Mouse (Mus musculus) ovary, postnatal 36 days (tissue): ENCODE measurements at regions not wholly inside any gene's neighbourhood (a gene's known extent, or its start where the extent isn't known, plus 50 kb on each side); places are given as distances from the start of the nearest gene placed in this dataset.

Experiments used
- DNase-seq: peaks from one replicate; pipeline ENCODE4 v3.0.0; 2022; ENCODE audit warnings: low spot score, mixed read lengths

- no peak for DNase-seq
Observed at GRCm38 (mm10) chr17:51528161-51528560, 304.9 kb downstream of the Satb1 start.

GRCm38 (mm10) chr17:51526881-51527280 lies 306.2 kb downstream of the Satb1 start:
- DNase-seq = no peak

- DNase-seq = no peak
Observed at GRCm38 (mm10) chr17:51526464-51526863, 306.6 kb downstream of the Satb1 start.

- DNase-seq = no peak
Observed at GRCm38 (mm10) chr17:51526021-51526420, 307.1 kb downstream of the Satb1 start.

GRCm38 (mm10) chr17:51525219-51525618 lies 307.9 kb downstream of the Satb1 start:
- DNase-seq = no peak

- no peak for DNase-seq
Observed at GRCm38 (mm10) chr17:51511917-51512316, 321.2 kb downstream of the Satb1 start.

- no peak for DNase-seq
Observed at GRCm38 (mm10) chr17:51500751-51501150, 321.6 kb upstream of the Tbc1d5 start.

- no peak for DNase-seq
Observed at GRCm38 (mm10) chr17:51499541-51499940, 320.4 kb upstream of the Tbc1d5 start.

GRCm38 (mm10) chr17:51495038-51495437 lies 315.9 kb upstream of the Tbc1d5 start:
- DNase-seq = no peak

- no peak for DNase-seq
Observed at GRCm38 (mm10) chr17:51489386-51489785, 310.2 kb upstream of the Tbc1d5 start.

- DNase-seq = no peak
Observed at GRCm38 (mm10) chr17:51487918-51488445, 308.8 kb upstream of the Tbc1d5 start.

- peak; percentile 14 for DNase-seq
Observed at GRCm38 (mm10) chr17:51477810-51478209, 298.7 kb upstream of the Tbc1d5 start.

- no peak for DNase-seq
Observed at GRCm38 (mm10) chr17:51477404-51477803, 298.3 kb upstream of the Tbc1d5 start.

GRCm38 (mm10) chr17:51462137-51462880 lies 283.2 kb upstream of the Tbc1d5 start:
- no peak for DNase-seq

GRCm38 (mm10) chr17:51461248-51461647 lies 282.1 kb upstream of the Tbc1d5 start:
- no peak for DNase-seq

GRCm38 (mm10) chr17:51459119-51459518 lies 280.0 kb upstream of the Tbc1d5 start:
- no peak for DNase-seq

GRCm38 (mm10) chr17:51415746-51416145 lies 236.6 kb upstream of the Tbc1d5 start:
- DNase-seq = no peak

- DNase-seq = no peak
Observed at GRCm38 (mm10) chr17:51414304-51414703, 235.2 kb upstream of the Tbc1d5 start.

- no peak for DNase-seq
Observed at GRCm38 (mm10) chr17:51413741-51414140, 234.6 kb upstream of the Tbc1d5 start.

- no peak for DNase-seq
Observed at GRCm38 (mm10) chr17:51411545-51412094, 232.5 kb upstream of the Tbc1d5 start.

- DNase-seq = no peak
Observed at GRCm38 (mm10) chr17:51408894-51409293, 229.7 kb upstream of the Tbc1d5 start.

- no peak for DNase-seq
Observed at GRCm38 (mm10) chr17:51408367-51408766, 229.2 kb upstream of the Tbc1d5 start.

GRCm38 (mm10) chr17:51407046-51407445 lies 227.9 kb upstream of the Tbc1d5 start:
- no peak for DNase-seq

GRCm38 (mm10) chr17:51405059-51405458 lies 225.9 kb upstream of the Tbc1d5 start:
- DNase-seq = no peak
